Mouse (Mus musculus) forebrain, embryonic 12.5 days (tissue): ENCODE results near the gene Slc9a2. TPM values are rescaled to one million over a fixed set of nuclear protein-coding genes. Genes with fewer than 3 reads are reported as not detected.

Source experiments
- ATAC-seq: fragments of 200-750 bp; cut with Nextera tagmentation; 2 replicates; pipeline ENCODE4 v1.8.0; 2017; ENCODE audit warnings: moderate TSS enrichment; ENCODE audit not compliant: low FRiP score
- H3K27ac ChIP-seq: fragments of 300-500 bp; sonication (generic); 2 replicates; pipeline ENCODE4 v1.5.1; 2016; ENCODE audit warnings: mild to moderate bottlenecking
- H3K27me3 ChIP-seq: fragments of 300-500 bp; sonication (generic); 2 replicates; pipeline ENCODE4 v1.6.1; 2016; ENCODE audit warnings: mild to moderate bottlenecking
- H3K36me3 ChIP-seq: fragments of 300-500 bp; sonication (generic); replicated peaks from 2 replicates; pipeline ENCODE4 v1.6.1; 2016; ENCODE audit warnings: mild to moderate bottlenecking
- H3K4me1 ChIP-seq: fragments of 300-500 bp; sonication (generic); 2 replicates; pipeline ENCODE4 v1.6.1; 2016
- H3K4me2 ChIP-seq: fragments of 300-500 bp; sonication (generic); 2 replicates; pipeline ENCODE4 v1.6.1; 2016; ENCODE audit warnings: mild to moderate bottlenecking, moderate library complexity
- H3K4me3 ChIP-seq: fragments of 300-500 bp; sonication (generic); replicated peaks from 2 replicates; pipeline ENCODE4 v1.5.1; 2016; ENCODE audit warnings: mild to moderate bottlenecking
- H3K9ac ChIP-seq: fragments of 300-500 bp; sonication (generic); 2 replicates; pipeline ENCODE4 v1.6.1; 2016; ENCODE audit warnings: mild to moderate bottlenecking
- H3K9me3 ChIP-seq: fragments of 300-500 bp; sonication (generic); 2 replicates; pipeline ENCODE4 v1.6.1; 2016
- WGBS: fragments of 180-500 bp; shearing (Covaris S2); methylation state at CpG from one replicate; pipeline ENCODE4 v1.1.7; 2016; 5-methylcytosine and 5-hydroxymethylcytosine counted together
- polyA plus RNA-seq: library from polyadenylated mRNA; unstranded; fragments of >200 nt; fragmentation: Nextera tagmentation; extraction: Ambion mirVana; gene quantifications from 2 replicates; pipeline ENCODE4 v1.2.1, GENCODE M21; 2016

Slc9a2 gene
- polyA plus RNA-seq, 1 experiment from 2014 or later, result 0.05 TPM

DNA sequence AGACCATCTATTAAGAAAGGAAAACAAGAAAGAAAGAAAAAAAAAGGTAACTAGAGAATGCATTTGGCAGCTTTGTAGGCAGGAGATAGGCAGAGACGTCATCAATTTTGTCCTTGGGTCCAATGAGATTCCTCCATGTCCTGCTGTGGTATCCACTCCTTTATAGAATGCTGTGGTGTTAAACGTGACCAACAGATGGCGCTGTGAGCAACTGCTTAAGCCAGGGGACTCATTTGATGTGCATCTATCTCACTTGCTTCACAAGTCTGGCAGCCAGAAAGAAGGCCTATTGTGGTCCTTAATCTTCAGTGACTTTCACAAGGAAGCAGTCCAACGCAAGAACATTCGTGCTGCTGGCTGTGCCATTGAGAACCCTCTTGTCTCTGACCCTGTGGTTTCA lies 117.0 kb downstream of the Slc9a2 start:
- WGBS, result 15% methylated on average over 5 of the region's 5 CpGs
- ATAC-seq, result no peak; the same call in 1 of the 2 replicates

DNA sequence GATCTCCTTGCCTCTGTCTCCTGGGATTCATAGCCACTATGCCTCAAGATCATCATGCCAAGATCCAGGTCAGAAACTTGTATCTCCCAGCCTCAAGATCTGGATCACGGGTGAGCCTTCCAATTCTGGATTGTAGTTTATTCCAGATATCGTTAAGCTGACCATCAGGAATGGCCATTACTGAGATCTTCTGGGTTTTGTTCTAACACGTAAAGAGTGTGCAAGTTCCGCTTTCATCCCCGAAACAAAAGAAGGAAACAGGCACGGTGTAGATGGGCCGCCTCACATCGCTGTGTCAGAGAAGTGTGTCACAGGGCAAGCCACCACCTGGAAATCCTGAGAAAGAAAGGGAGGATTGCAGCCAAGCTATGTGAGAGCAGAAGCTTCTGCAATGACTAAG lies 118.7 kb downstream of the Slc9a2 start:
- 91% methylated on average over 8 of the region's 8 CpGs for WGBS
- Histone ChIP-seq H3K9ac (no peak overlapping the region), H3K4me2 (no peak overlapping the region), H3K9me3 (no peaks in the 10 kb centered on the region), H3K36me3 (no peaks in the 10 kb centered on the region), H3K4me1 (no peaks in the 10 kb centered on the region), H3K27me3 (no peaks in the 10 kb centered on the region), H3K4me3 (no peak overlapping the region), H3K27ac (no peak overlapping the region)
- no peak for ATAC-seq

More for the DNA sequence above, 117.0 kb downstream of the Slc9a2 start:
- H3K4me2 ChIP-seq, result no peak overlapping the region
- no peak overlapping the region for H3K27ac ChIP-seq
- H3K4me3 ChIP-seq, result no peak overlapping the region
- no peaks in the 10 kb centered on the region for H3K27me3 ChIP-seq
- no peak overlapping the region for H3K9ac ChIP-seq
- H3K4me1 ChIP-seq, result no peaks in the 10 kb centered on the region
- no peaks in the 10 kb centered on the region for H3K36me3 ChIP-seq
- no peaks in the 10 kb centered on the region for H3K9me3 ChIP-seq

DNA sequence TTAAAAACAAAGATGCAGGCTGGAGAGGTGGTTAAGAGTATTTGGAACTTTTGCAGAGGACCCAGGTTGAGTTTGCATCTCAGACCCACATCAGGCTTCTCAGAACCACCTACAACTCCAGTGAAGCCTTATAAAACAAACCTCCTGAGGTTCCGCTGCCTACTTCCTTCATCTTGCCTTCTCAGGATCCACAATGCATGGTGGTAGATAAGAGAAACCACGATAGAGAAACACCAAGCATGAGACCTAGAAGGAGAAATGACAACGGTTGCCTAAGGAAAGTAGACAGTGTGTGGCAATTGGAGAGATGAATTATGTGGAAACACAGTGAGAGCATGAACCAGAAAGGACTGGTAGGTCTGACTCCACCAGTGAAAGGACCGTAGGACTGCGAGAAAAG lies 120.5 kb downstream of the Slc9a2 start:
- ATAC-seq, result no peak
- H3K27ac ChIP-seq, result no peak overlapping the region
- WGBS, result 84% methylated on average over 5 of the region's 5 CpGs
- no peaks in the 10 kb centered on the region for H3K4me1 ChIP-seq
- no peaks in the 10 kb centered on the region for H3K9me3 ChIP-seq
- H3K4me2 ChIP-seq, result no peak overlapping the region
- H3K4me3 ChIP-seq, result no peak overlapping the region
- H3K36me3 ChIP-seq, result no peaks in the 10 kb centered on the region
- H3K9ac ChIP-seq, result no peak overlapping the region
- no peaks in the 10 kb centered on the region for H3K27me3 ChIP-seq

DNA sequence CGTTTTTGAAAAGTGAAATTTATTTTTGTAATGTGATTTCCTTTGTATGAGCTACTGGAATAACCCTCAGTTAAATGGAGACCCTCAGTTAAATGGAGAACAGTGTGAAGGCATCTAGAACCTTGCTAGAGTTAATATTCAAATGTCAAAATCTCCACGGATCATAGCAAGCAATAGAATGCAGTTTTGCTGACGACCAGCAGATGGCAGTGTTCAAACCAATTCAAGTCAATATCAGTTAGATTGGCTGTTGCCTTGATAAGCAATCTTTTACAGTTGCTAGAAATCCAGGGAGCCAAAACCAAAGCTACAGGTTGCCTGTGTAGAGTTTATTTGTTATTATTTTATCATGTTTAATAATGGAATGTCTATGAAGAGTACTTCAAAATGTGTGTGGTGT lies 122.4 kb downstream of the Slc9a2 start:
- H3K36me3 ChIP-seq, result no peaks in the 10 kb centered on the region
- H3K4me2 ChIP-seq, result no peak overlapping the region
- no peak overlapping the region for H3K9ac ChIP-seq
- H3K27ac ChIP-seq, result no peak overlapping the region
- WGBS, result 32% methylated on average over 3 of the region's 3 CpGs
- H3K27me3 ChIP-seq, result no peaks in the 10 kb centered on the region
- no peaks in the 10 kb centered on the region for H3K4me1 ChIP-seq
- no peak overlapping the region for H3K4me3 ChIP-seq
- no peak for ATAC-seq
- no peaks in the 10 kb centered on the region for H3K9me3 ChIP-seq

DNA sequence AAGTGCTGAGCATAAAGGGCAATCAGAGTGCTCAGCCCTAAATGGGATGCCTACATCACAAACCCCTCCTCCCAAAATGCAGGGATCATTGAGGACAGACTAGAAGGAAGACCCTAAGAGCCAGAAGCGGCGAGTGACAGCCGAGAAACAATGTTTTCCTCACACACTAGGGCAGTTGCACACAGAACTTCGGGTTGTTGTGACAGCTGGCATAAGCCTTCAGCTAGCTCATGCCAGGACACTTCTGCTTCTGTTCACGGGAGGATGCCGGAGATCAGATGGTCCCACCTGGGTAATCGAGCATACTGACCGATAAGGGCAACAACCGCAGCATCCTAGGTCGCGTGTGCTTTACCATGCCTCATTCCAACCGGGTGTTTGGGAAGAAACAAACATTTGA lies 123.7 kb downstream of the Slc9a2 start:
- Histone ChIP-seq H3K36me3 (no peaks in the 10 kb centered on the region), H3K27me3 (no peaks in the 10 kb centered on the region), H3K9me3 (no peaks in the 10 kb centered on the region), H3K4me3 (no peak overlapping the region), H3K9ac (no peak overlapping the region), H3K4me1 (no peaks in the 10 kb centered on the region), H3K4me2 (no peak overlapping the region), H3K27ac (no peak overlapping the region)
- WGBS, result 91% methylated on average over 12 of the region's 12 CpGs
- no peak for ATAC-seq

DNA sequence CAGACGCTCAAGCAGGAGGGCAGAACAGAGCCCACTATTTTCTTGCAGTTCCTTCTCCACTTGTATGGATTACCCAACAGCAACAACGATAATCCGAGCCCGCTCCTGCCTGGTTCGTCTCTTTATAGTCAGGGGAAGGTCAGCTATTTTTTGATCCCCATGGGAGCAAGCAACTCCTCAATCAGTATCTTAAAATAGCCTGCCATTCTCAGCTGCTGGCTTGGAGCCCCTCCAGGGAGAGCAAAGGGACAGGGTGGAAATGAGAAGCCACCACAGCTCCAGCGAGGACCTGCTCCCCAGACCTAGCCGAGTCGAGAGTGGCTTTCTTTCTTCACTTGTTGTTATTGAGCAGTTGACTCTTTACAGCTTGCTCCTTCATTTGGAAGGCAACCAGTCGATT lies 125.0 kb downstream of the Slc9a2 start, which contains the start of gene Tmem182:
TSS of gene Tmem182 (plus strand) at position 251 of the 400 bp plus-strand sequence.
- no peak within 1 kb of the TSS for H3K4me3 ChIP-seq
- H3K4me2 ChIP-seq, result no peak within 1 kb of the TSS
- WGBS, result 72% methylated on average over 9 of the region's 9 CpGs
- no peaks in the 10 kb centered on the region for H3K36me3 ChIP-seq
- ATAC-seq, result no peak
- H3K27ac ChIP-seq, result no peak within 1 kb of the TSS
- H3K9ac ChIP-seq, result no peak within 1 kb of the TSS
- H3K4me1 ChIP-seq, result no peaks in the 10 kb centered on the region
- H3K9me3 ChIP-seq, result no peaks in the 10 kb centered on the region
- H3K27me3 ChIP-seq, result no peaks in the 10 kb centered on the region

DNA sequence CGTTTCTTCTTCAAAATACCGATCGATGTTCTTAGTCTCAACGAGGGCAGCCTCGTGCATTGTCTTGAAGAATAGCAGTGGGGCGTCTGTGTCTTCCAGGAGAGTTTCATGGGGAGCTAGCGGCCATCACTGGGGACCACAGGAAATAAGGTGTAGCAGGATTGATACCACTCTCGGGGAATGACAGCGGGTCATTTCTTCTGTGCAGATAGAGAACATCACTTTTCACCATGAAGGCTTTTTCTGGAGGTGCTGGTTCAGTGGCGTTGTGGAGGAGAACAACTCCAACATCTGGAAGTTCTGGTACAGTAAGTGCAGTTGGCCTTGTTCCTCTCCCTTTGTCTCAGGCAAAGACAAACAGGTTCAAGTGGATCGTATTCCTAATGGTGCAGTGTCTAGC lies 125.5 kb downstream of the Slc9a2 start:
- WGBS, result 90% methylated on average over 11 of the region's 11 CpGs

DNA sequence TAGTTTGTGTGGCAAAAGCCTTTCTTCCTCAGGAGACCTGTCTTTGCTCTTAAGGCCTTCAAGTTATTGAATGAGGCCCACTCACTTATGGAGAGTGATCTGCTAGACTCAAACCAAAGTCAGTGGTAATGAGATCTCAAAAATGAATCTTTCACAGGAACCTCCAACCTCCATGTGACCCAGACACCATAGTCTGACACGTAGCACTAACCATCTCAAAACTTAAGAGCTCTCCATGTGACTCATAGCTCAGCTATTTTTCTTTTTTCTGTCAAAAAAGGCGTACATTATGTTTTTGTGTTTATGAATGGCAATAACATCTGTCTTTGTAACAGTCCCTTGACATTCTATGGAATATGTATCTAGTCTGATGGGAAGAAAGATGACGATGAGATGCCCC lies 128.3 kb downstream of the Slc9a2 start:
- Histone ChIP-seq H3K9ac (no peak overlapping the region), H3K4me2 (no peak overlapping the region), H3K4me1 (no peaks in the 10 kb centered on the region), H3K27ac (no peak overlapping the region), H3K27me3 (no peaks in the 10 kb centered on the region; the same call in 1 of the 2 replicates), H3K4me3 (no peak overlapping the region), H3K9me3 (no peaks in the 10 kb centered on the region), H3K36me3 (no peaks in the 10 kb centered on the region)
- no peak for ATAC-seq
- WGBS, result 90% methylated on average over 3 of the region's 3 CpGs

More for the DNA sequence above, 125.5 kb downstream of the Slc9a2 start:
- Histone ChIP-seq H3K9me3 (no peaks in the 10 kb centered on the region), H3K4me1 (no peaks in the 10 kb centered on the region), H3K27me3 (no peaks in the 10 kb centered on the region), H3K36me3 (no peaks in the 10 kb centered on the region), H3K4me3 (no peak overlapping the region), H3K4me2 (no peak overlapping the region), H3K27ac (no peak overlapping the region), H3K9ac (no peak overlapping the region)
- ATAC-seq, result no peak

DNA sequence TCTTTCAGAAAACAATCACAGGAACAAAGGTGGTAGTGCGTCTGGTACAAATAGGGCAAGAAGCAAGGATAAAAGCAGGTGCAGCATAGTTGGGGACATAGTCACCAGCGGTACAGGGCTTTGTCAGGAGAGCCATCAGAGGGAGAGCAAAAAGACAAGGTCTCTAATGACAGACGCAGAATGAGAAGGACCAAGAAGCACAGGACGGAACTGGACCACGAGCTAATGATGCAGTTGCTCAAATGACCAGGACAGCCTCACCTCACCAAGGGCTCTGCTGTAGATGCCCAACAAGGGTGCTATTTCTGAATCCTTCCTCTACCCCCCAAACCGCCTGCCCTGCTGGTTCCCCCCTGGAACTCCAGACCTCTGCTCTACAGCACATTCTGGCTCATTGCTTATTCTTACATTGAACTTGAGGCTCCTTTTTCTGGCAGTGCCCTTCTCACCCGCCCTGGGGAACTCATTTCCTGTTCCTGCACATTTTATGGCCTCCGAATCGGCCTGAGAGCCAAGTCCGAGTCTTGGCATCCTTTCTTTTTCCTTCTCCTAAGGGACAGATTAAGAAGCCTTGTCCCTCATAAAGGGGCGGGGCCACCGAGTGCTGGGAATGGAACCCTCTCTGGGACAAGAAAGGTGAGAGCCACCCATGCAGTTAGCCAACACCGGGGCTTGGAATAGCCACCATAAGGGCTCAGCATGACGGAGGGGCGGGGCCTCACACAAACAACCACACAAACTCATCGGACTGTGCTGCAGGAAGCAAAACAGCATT lies 134.9 kb downstream of the Slc9a2 start:
- Histone ChIP-seq H3K4me2 (no peak overlapping the region), H3K9me3 (no peaks in the 10 kb centered on the region), H3K27me3 (no peaks in the 10 kb centered on the region; the same call in 1 of the 2 replicates), H3K9ac (no peak overlapping the region), H3K27ac (no peak overlapping the region), H3K4me1 (no peaks in the 10 kb centered on the region), H3K36me3 (no peaks in the 10 kb centered on the region), H3K4me3 (no peak overlapping the region)
- no peak for ATAC-seq
- WGBS, result 73% methylated on average over 16 of the region's 16 CpGs

Other genes starting within 250 kb of the Slc9a2 start
- gene Il18r1, start 215.0 kb upstream of the Slc9a2 start, polyA plus RNA-seq, result not detected in 2 replicates
- 0.40 and 0.45 TPM in 2 replicates for gene Il18rap, start 165.2 kb upstream of the Slc9a2 start, polyA plus RNA-seq
- not detected in 2 replicates for gene Slc9a4, start 100.5 kb upstream of the Slc9a2 start, polyA plus RNA-seq
- 3.0 and 3.2 TPM in 2 replicates for gene Mfsd9, start 110.1 kb downstream of the Slc9a2 start, polyA plus RNA-seq
- 0.11 and 0.12 TPM in 2 replicates for gene Tmem182, start 125.0 kb downstream of the Slc9a2 start, polyA plus RNA-seq